Mouse (Mus musculus) spleen, adult 2 months (tissue): ENCODE data around the gene Gramd4. TPM values are rescaled to one million over a fixed set of nuclear protein-coding genes. Genes with fewer than 3 reads are reported as not detected.

Experiments
- DNase-seq, 2 experiments: peaks; one replicate each; pipeline versions ENCODE4 v3.0.0 to v3.0.0-alpha.2; 2012 to 2021; ENCODE audit warnings: low spot score in 2 of 2, low read depth in 1 of 2
- H3K27ac ChIP-seq: fragments of 200-500 bp; 2 replicates; pipeline ENCODE4 v1.5.1; 2012; ENCODE audit warnings: low read length, inconsistent platforms; ENCODE audit not compliant: insufficient read depth
- H3K27me3 ChIP-seq: fragments of 200-500 bp; 2 replicates; pipeline ENCODE4 v1.6.1; 2012; ENCODE audit warnings: mild to moderate bottlenecking, moderate library complexity, low read length, inconsistent platforms; ENCODE audit not compliant: control insufficient read depth, insufficient read depth
- H3K36me3 ChIP-seq: fragments of 200-500 bp; 2 replicates; pipeline ENCODE4 v1.6.1; 2012; ENCODE audit warnings: mild to moderate bottlenecking, low read length, inconsistent platforms; ENCODE audit not compliant: control insufficient read depth, insufficient read depth
- H3K4me1 ChIP-seq: fragments of 200-500 bp; 2 replicates; pipeline ENCODE4 v1.6.1; 2011; ENCODE audit warnings: inconsistent platforms; ENCODE audit not compliant: control insufficient read depth, insufficient read depth, insufficient read length
- H3K4me3 ChIP-seq: fragments of 200-500 bp; 2 replicates; pipeline ENCODE4 v1.5.1; 2011; ENCODE audit warnings: mild to moderate bottlenecking, inconsistent platforms; ENCODE audit not compliant: insufficient read depth, insufficient read length; ENCODE audit errors: extremely low read depth
- CTCF ChIP-seq: fragments of 200-500 bp; IDR thresholded peaks from 2 replicates; pipeline ENCODE4 v1.5.1; 2011; ENCODE audit warnings: mild to moderate bottlenecking, inconsistent platforms; ENCODE audit not compliant: insufficient read depth, insufficient read length, insufficient replicate concordance; ENCODE audit errors: extremely low read depth
- POLR2A ChIP-seq: fragments of 200-500 bp; IDR thresholded peaks from 2 replicates; pipeline ENCODE4 v1.6.1; 2011; ENCODE audit warnings: low read depth, low read length, inconsistent platforms
- WGBS: fragments of 180-500 bp; shearing (Covaris S2); methylation state at CpG from one replicate; pipeline ENCODE4 v1.1.7; 2018; 5-methylcytosine and 5-hydroxymethylcytosine counted together
- polyA plus RNA-seq: library from polyadenylated mRNA; depleted of rRNA; stranded (reverse); fragments of >200 nt; gene quantifications from 2 replicates; pipeline ENCODE4 v1.2.3, GENCODE M21; 2012

Gramd4 gene
- polyA plus RNA-seq, 1 experiment, result 36.2 TPM

- Histone ChIP-seq H3K27ac (no peak overlapping the region), H3K4me3 (no peak overlapping the region), H3K4me1 (peaks cover 9% of the 10 kb centered on the region; the same call in 1 of the 2 replicates), H3K27me3 (no peaks in the 10 kb centered on the region), H3K36me3 (no peaks in the 10 kb centered on the region)
- TF ChIP-seq CTCF (no peak), POLR2A (no peak)
- WGBS, result 77% methylated on average over 10 of the region's 10 CpGs
- no peak for DNase-seq
Observed at GRCm38 (mm10) chr15:86112707-86113341, 55.3 kb downstream of the Gramd4 start.

GRCm38 (mm10) chr15:86113342-86113710, 55.8 kb downstream of the Gramd4 start:
- no peak overlapping the region for H3K27ac ChIP-seq
- H3K36me3 ChIP-seq, result no peaks in the 10 kb centered on the region
- H3K27me3 ChIP-seq, result no peaks in the 10 kb centered on the region
- no peak for DNase-seq
- no peak overlapping the region for H3K4me3 ChIP-seq
- TF ChIP-seq CTCF (no peak), POLR2A (no peak)
- 41% methylated on average over 9 of the region's 9 CpGs for WGBS
- H3K4me1 ChIP-seq, result peaks cover 9% of the 10 kb centered on the region; the same call in 1 of the 2 replicates

GRCm38 (mm10) chr15:86116421-86116820, 58.9 kb downstream of the Gramd4 start:
- peaks cover under 1% of the 10 kb centered on the region; the same call in 1 of the 2 replicates for H3K4me1 ChIP-seq
- no peak for TF ChIP-seq CTCF
- TF ChIP-seq POLR2A, result no peak
- no peak overlapping the region for H3K27ac ChIP-seq
- 88% methylated on average over 5 of the region's 5 CpGs for WGBS
- DNase-seq, result no peak
- peaks cover 12% of the 10 kb centered on the region for H3K36me3 ChIP-seq
- no peak overlapping the region for H3K4me3 ChIP-seq
- no peaks in the 10 kb centered on the region for H3K27me3 ChIP-seq

- no peak for DNase-seq
- TF ChIP-seq CTCF, result no peak
- no peak for TF ChIP-seq POLR2A
- H3K4me3 ChIP-seq, result no peak overlapping the region
- H3K27me3 ChIP-seq, result no peaks in the 10 kb centered on the region
- peaks cover 15% of the 10 kb centered on the region for H3K36me3 ChIP-seq
- H3K4me1 ChIP-seq, result no peaks in the 10 kb centered on the region
- no peak overlapping the region for H3K27ac ChIP-seq
- WGBS, result 85% methylated on average over 15 of the region's 15 CpGs
Observed at GRCm38 (mm10) chr15:86117115-86118100, 59.9 kb downstream of the Gramd4 start.

GRCm38 (mm10) chr15:86119186-86119585, 61.7 kb downstream of the Gramd4 start:
- Histone ChIP-seq H3K27ac (no peak overlapping the region), H3K36me3 (peaks cover 23% of the 10 kb centered on the region), H3K4me1 (no peaks in the 10 kb centered on the region; the same call in 1 of the 2 replicates), H3K27me3 (no peaks in the 10 kb centered on the region), H3K4me3 (no peak overlapping the region)
- no peak for DNase-seq
- TF ChIP-seq CTCF, result no peak
- WGBS, result 79% methylated on average over 7 of the region's 7 CpGs

- Histone ChIP-seq H3K4me3 (no peak overlapping the region), H3K27ac (no peak overlapping the region), H3K36me3 (peaks cover 38% of the 10 kb centered on the region), H3K4me1 (no peaks in the 10 kb centered on the region; the same call in 1 of the 2 replicates), H3K27me3 (no peaks in the 10 kb centered on the region)
- no peak for TF ChIP-seq POLR2A
- no peak for TF ChIP-seq CTCF
- DNase-seq, result no peak
- WGBS, result 94% methylated on average over 9 of the region's 9 CpGs
Observed at GRCm38 (mm10) chr15:86122261-86122949, 64.9 kb downstream of the Gramd4 start.

- H3K4me3 ChIP-seq, result no peak overlapping the region
- TF ChIP-seq POLR2A (no peak), CTCF (no peak)
- no peak overlapping the region for H3K27ac ChIP-seq
- DNase-seq, result no peak
- peaks cover 46% of the 10 kb centered on the region for H3K36me3 ChIP-seq
- WGBS, result 52% methylated on average over 4 of the region's 4 CpGs
- H3K4me1 ChIP-seq, result no peaks in the 10 kb centered on the region; the same call in 1 of the 2 replicates
- no peaks in the 10 kb centered on the region for H3K27me3 ChIP-seq
Observed at GRCm38 (mm10) chr15:86123409-86123808, 65.9 kb downstream of the Gramd4 start.
